Comparison of ENCODE assay signal across 20 mouse cellular contexts in genomic region chr3:26465158-26465557, GRCm38 (mm10).
DNase-seq lines count a peak whose midpoint lies in the region; TF ChIP-seq lines count a peak whose summit lies in the region.
"Had no signal": no experiment of that assay in that cellular context is flagged by ENCODE, and none has a peak within 500 bp of the region (broad histone marks: within the 10 kb centered on the region; RNA-seq: fewer than 3 reads in every experiment).

No protein-coding gene starts in this region.

- whole genome bisulfite sequencing in thymus, adult 2 months = 78% methylated on average over 7 of the region's 7 CpGs

- H3K36me3 ChIP-seq in thymus, adult 2 months (ENCODE audit: control insufficient read depth, insufficient read depth, low read length) = no peaks in the 10 kb centered on the region
- H3K36me3 ChIP-seq: embryonic facial prominence, embryonic 15.5 days; forebrain, embryonic 10.5 days; heart, embryonic 13.5 days; hindbrain, embryonic 12.5 days had no signal

- H3K27ac ChIP-seq in left cerebral cortex, adult 2 months = no peak overlapping the region
- H3K27ac ChIP-seq in thymus, adult 2 months (ENCODE audit: control insufficient read depth, insufficient read depth, low read length) = no peak overlapping the region
- H3K27ac ChIP-seq: embryonic facial prominence, embryonic 15.5 days; forebrain, embryonic 10.5 days; gastrocnemius, adult 2 months; heart, embryonic 13.5 days; hindbrain, embryonic 12.5 days had no signal

- DNase-seq in left cerebral cortex, adult 11 months (ENCODE audit: low spot score) = peak; percentile 7
- no peak for DNase-seq in left cerebral cortex, adult 2 months (ENCODE audit: extremely low spot score in 1 of 2, low spot score in 2 of 2)
- peak; percentile 16 to 21 for DNase-seq in right cerebral cortex, adult 2 months (ENCODE audit: low spot score in 2 of 2)
- DNase-seq in right cerebral cortex, postnatal 25 days = no peak
- peak; percentile 10 to 31 for DNase-seq in left cerebral cortex, postnatal 14 days (ENCODE audit: low spot score in 2 of 2)
- no peak for DNase-seq in lung, postnatal 4 days
- DNase-seq in thymus, adult 2 months = no peak
- DNase-seq: adrenal gland, adult 2 months; adrenal gland, postnatal 25 days; cerebellum, adult 8-10 months; cerebellum, postnatal 14 days; embryo, embryonic 11 days; gastrocnemius, adult 2 months; gastrocnemius, postnatal 25 days; heart, postnatal 4 days had no signal

- no peaks in the 10 kb centered on the region for H3K27me3 ChIP-seq in thymus, adult 2 months (ENCODE audit: control insufficient read depth, insufficient read depth, low read length)
- H3K27me3 ChIP-seq: embryonic facial prominence, embryonic 15.5 days; heart, embryonic 13.5 days; hindbrain, embryonic 12.5 days had no signal

- no peak for TF ChIP-seq POLR2A in thymus, adult 2 months (IDR thresholded peaks at IDR 0.05; ENCODE audit: control insufficient read depth, extremely low read depth, insufficient read depth, low read length, poor library complexity)

- no peak overlapping the region for H3K4me3 ChIP-seq in left cerebral cortex, adult 2 months
- no peak overlapping the region for H3K4me3 ChIP-seq in thymus, adult 2 months (ENCODE audit: control insufficient read depth, insufficient read depth, low read length)
- H3K4me3 ChIP-seq: embryonic facial prominence, embryonic 15.5 days; erythroblast, embryonic 14.5 days; forebrain, embryonic 10.5 days; gastrocnemius, adult 2 months; heart, embryonic 13.5 days; hindbrain, embryonic 12.5 days had no signal

- intact Hi-C loops in left cerebral cortex, adult 2 months (cut with DNase I) = loop anchor here (5.0 kb wide), 1 partner anchor 133 kb away; the partner anchor contains the start of gene Nlgn1
- intact Hi-C loops in left cerebral cortex, postnatal 14 days (cut with DNase I) = no loop called here

- H3K4me1 ChIP-seq in thymus, adult 2 months (replicated peaks; ENCODE audit: control insufficient read depth, insufficient read depth, low read length) = no peaks in the 10 kb centered on the region
- H3K4me1 ChIP-seq: embryonic facial prominence, embryonic 15.5 days; forebrain, embryonic 10.5 days; heart, embryonic 13.5 days; hindbrain, embryonic 12.5 days had no signal

- TF ChIP-seq CTCF in left cerebral cortex, adult 2 months (IDR thresholded peaks at IDR 0.05) = no peak
- TF ChIP-seq CTCF in thymus, adult 2 months (IDR thresholded peaks at IDR 0.05; ENCODE audit: borderline replicate concordance, control insufficient read depth, extremely low read depth, insufficient read depth, low read length, poor library complexity) = no peak

Comparison
In these comparisons a context has a peak if more than half of its experiments do, and no peak if none do; other contexts are left out.
1. DNase-seq: peak in left cerebral cortex, adult 11 months (single experiment), right cerebral cortex, adult 2 months (2 of 2) and left cerebral cortex, postnatal 14 days (2 of 2); none in left cerebral cortex, adult 2 months (0 of 2), right cerebral cortex, postnatal 25 days (single experiment), lung, postnatal 4 days (0 of 2) and thymus, adult 2 months (single experiment).